8 mouse cellular contexts compared by ENCODE assay signal in the genomic region with DNA sequence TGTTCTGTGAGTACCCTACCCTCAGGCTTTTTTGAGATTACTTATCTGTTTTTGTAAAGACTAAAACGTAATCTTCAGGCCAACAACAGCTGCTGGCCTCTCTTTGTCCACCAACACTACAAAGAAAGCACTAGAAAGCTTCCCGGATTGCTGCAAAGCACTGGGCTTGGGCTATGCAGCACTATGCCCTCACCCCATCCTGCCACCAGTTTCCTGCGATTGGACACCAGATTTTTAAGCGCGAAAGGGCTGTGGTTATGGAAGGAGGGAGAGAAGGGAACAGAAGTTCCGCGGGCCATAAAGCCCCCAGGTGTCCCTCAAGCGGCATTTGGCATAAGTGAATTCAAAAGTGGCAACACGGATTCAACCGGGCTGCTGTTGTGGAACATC. TPM values are rescaled to one million over a fixed set of nuclear protein-coding genes. Genes with fewer than 3 reads are reported as not detected.
DNase-seq lines count a peak whose midpoint lies in the region; ATAC-seq lines count a peak whose summit lies in the region.

No protein-coding gene starts in this region.

- WGBS in embryonic facial prominence, embryonic 14.5 days = 1% methylated on average over 10 of the region's 10 CpGs

- H3K4me2 ChIP-seq in embryonic facial prominence, embryonic 14.5 days (ENCODE audit: low read depth, low read length) = peak overlapping the region; percentile 72

- H3K27ac ChIP-seq in embryonic facial prominence, embryonic 14.5 days (replicated peaks; ENCODE audit: low read depth, low read length) = peak overlapping the region; percentile 96

- DNase-seq in ovary, postnatal 36 days (ENCODE audit: low spot score) = peak; percentile 21
- DNase-seq in ovary, adult 18-20 months (ENCODE audit: low spot score) = no peak
- DNase-seq in brain, embryonic 18.5 days (ENCODE audit: low read depth, low spot score) = peak; percentile 8
- peak; percentile 60 for DNase-seq in embryonic facial prominence, embryonic 14.5 days (ENCODE audit: low spot score)
- peak; percentile 37 for DNase-seq in hindlimb bud, embryonic 11.5 days (ENCODE audit: extremely low spot score, low read depth, low spot score)
- peak; percentile 7 for DNase-seq in lung, postnatal 14 days
- peak; percentile 33 for DNase-seq in thymus, postnatal 4 days
- no peak for DNase-seq in frontal cortex, postnatal 14 days (ENCODE audit: low spot score in 2 of 2)

- no peaks in the 10 kb centered on the region for H3K9me3 ChIP-seq in embryonic facial prominence, embryonic 14.5 days (ENCODE audit: control insufficient read depth, low read length)

- H3K4me1 ChIP-seq in embryonic facial prominence, embryonic 14.5 days (ENCODE audit: control insufficient read depth, insufficient read depth, low read length) = no peaks in the 10 kb centered on the region

- H3K4me3 ChIP-seq in embryonic facial prominence, embryonic 14.5 days (ENCODE audit: low read depth, low read length) = peak overlapping the region; percentile 90

- peaks cover 39% of the 10 kb centered on the region for H3K36me3 ChIP-seq in embryonic facial prominence, embryonic 14.5 days (ENCODE audit: control insufficient read depth, insufficient read depth, low read length)

- ATAC-seq in embryonic facial prominence, embryonic 14.5 days (ENCODE audit: low read depth) = peak; percentile 20; the same call in 1 of the 2 replicates

- H3K9ac ChIP-seq in embryonic facial prominence, embryonic 14.5 days (ENCODE audit: low read depth, low read length) = peak overlapping the region; percentile 90

- no peaks in the 10 kb centered on the region for H3K27me3 ChIP-seq in embryonic facial prominence, embryonic 14.5 days (replicated peaks; ENCODE audit: control insufficient read depth, insufficient read depth, low read length)

RNA-seq across cellular contexts. Expression of gene Zc3hav1l, which starts 0.8 kb away (rescaled TPM):
- 10.6 and 12.3 TPM in 2 replicates for polyA plus RNA-seq in embryonic facial prominence, embryonic 14.5 days (2014; fragmentation: Nextera tagmentation; extraction: Ambion mirVana)

RNA-seq across cellular contexts. Expression of gene D630045J12Rik, which starts 44.4 kb away (rescaled TPM):
- polyA plus RNA-seq in embryonic facial prominence, embryonic 14.5 days (2014; fragmentation: Nextera tagmentation; extraction: Ambion mirVana) = 6.0 and 6.2 TPM in 2 replicates

RNA-seq across cellular contexts. Expression of gene Zc3hav1, which starts 56.2 kb away (rescaled TPM):
- 3.9 and 4.7 TPM in 2 replicates for polyA plus RNA-seq in embryonic facial prominence, embryonic 14.5 days (2014; fragmentation: Nextera tagmentation; extraction: Ambion mirVana)

Comparison
In these comparisons a context has a peak if more than half of its experiments do, and no peak if none do; other contexts are left out.
1. DNase-seq: peak in ovary, postnatal 36 days (single experiment), brain, embryonic 18.5 days (single experiment), embryonic facial prominence, embryonic 14.5 days (single experiment), hindlimb bud, embryonic 11.5 days (single experiment), lung, postnatal 14 days (single experiment) and thymus, postnatal 4 days (single experiment); none in ovary, adult 18-20 months (single experiment) and frontal cortex, postnatal 14 days (0 of 2).